Mouse (Mus musculus) retina, postnatal 7 days (tissue): ENCODE data around the gene Bcas3.
"Not testable (repeated sequence)": the region's sequence is repeated elsewhere in the genome, so short reads cannot be mapped to it uniquely, and the experiment has no call there.

Source experiments
- DNase-seq: peaks from one replicate; pipeline ENCODE4 v3.0.0-alpha.2; 2012; ENCODE audit warnings: low read depth, low spot score

Gene Bcas3

DNA sequence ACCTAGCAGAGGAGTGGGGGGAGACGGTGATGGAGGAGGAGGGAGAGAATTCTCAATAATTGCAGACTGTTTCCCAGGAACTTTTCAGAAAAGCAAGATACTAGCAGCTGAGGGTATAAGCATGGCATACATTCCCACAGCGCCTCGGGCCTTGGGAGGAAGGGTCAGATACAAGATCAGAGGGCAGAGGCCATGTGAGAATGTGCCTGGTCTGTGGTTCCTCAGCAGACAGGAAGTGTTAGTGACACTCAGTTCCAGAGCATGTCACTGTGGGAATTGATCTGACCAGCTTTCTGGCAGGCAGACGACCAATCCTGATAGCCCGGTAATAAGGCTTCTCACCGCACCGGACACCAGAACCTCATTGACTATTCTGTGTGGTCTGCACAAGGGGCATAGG is 357.2 kb downstream of the Bcas3 start:
- no peak for DNase-seq

DNA sequence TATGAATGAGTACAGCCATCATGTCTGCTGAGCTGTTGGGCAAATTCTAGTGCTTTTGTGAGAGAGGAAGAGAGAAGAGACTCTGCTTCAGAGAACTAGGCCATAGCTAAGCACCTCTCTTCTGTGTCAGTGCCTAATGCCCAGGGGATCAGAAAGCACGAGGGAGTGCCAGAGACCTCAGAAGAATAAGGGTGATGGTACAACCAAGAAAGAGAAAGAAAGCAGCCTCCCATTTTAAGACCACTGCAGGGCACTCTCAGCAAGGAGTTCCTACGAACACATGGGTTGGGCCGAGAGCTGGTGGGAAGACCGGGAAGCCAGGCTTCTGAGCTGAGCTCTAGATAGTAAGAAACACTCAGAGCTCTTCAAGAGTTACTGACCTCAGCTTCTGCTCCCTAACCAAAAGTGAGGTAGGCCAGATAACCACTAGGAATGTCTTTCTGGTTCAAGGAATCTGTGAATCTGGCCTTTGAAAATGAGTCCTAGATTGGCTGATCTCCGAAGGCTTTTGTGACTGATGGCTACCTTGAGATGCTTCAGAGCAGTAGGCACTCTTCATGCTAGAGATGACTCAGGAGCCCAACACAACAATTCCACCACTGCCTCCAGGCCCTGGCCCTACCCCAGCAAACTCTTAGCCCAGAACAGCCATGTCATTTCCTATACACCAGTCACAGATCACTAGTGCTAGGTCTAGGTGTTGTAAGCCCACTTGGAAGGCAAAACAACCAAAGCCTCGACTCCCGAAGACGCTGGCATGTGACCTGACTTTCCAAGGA is 359.2 kb downstream of the Bcas3 start:
- DNase-seq: no peak

DNA sequence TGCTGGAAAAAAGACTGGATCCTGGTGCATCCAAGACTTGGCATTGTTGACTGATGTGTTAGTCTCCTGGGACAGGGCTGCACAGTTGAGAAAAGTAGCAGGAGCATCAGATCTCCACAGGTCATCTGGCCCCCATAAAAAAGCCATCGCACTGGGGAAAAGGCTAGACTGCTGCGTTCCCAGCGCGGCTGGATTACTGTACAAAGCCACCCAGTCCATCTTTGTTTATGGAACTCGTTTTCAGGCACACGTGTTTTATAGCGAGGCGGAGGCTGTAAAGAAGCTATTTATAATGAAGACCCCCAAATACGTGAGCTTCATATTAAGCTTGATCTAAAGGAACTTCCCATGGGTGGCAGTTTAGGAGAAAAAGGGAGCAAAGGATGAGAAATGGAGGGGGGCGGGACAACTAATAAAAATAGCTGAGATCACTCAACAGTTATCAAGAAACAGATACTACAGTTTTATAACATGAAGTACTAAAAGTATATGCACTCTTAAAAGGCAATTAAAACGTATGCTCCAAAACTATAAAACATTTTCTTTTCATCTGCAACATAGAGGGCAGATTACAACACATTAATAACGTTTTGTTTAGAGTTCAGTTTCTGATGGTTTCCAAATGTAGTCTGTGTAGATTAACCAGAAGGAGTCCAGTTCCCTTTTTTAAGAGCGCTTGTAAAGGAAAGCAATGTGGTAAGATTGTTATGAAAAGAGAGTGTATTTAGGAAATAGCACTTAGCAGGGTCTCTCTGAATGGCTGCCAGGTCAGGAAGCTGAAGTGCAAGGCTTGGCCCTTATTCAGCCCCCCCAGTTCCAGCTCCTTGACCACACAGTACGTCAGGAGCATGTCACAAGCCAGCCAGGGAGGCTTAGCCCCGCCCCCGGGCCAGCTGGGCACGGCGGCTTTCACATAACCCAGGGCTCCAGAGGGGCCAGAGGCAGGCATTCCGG is 360.2 kb downstream of the Bcas3 start:
- no peak for DNase-seq

DNA sequence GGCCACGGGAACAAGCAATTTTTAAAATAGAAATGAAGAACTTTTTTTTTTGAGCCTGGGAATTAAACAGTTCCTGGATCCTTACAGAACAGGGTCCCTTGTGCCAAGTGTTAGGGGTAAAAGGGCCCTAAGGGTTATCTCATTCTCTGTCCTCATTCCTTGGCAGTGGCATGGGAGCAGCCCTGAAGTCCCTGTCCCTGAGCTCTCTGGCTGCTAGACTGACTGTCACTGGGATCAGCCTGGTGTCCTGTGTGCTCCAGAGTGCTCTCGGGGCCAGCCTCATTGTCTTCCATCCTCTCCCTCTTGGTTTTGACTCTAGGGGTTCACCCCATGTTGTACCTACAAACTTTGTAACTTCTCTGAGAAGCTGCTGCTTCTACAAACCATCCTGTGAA is 360.8 kb downstream of the Bcas3 start:
- no peak for DNase-seq

DNA sequence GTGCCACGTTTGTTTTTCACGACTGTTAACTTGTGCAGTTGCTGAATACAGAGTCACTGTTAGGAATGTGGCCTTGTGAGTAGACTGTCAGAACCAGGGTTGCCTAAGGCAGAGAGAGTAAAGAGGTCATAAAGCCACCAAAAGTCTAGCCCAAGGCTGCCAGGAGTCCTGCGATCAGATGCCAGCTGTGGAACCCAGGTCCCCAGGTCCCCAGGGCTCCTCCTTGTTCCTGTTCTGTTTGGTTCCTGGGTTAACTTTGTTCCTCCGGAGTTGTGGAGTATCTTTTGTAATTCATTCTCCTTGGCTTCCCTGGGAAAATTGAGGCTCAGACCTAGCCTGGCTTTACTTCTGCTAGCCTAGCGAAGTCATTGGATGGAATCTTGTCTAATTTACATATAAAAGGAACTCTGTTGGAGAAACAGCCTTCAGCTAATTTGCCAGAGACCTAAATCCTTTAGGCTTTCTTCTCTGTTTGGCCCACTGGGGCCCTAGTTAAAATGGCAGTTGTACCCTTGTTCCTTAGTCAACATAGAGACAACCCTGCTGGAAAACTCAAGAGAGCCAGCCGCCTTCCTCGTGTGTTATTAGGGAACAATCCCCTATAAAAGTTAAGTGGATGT is 361.5 kb downstream of the Bcas3 start:
- no peak for DNase-seq

DNA sequence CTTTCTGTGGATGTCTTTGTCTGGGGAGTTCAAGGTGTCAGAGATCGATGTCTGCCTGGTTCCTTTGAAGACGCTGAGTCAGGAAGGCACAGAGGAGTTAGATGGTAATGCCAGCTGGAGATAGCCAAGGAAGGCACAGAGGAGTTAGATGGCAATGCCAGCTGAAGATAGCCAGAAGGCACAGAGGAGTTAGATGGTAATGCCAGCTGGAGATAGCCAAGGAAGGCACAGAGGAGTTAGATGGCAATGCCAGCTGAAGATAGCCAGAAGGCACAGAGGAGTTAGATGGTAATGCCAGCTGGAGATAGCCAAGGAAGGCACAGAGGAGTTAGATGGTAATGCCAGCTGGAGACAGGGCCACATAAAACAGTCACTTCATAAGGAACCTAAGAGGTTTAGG is 363.8 kb downstream of the Bcas3 start:
- DNase-seq: not testable (repeated sequence)

DNA sequence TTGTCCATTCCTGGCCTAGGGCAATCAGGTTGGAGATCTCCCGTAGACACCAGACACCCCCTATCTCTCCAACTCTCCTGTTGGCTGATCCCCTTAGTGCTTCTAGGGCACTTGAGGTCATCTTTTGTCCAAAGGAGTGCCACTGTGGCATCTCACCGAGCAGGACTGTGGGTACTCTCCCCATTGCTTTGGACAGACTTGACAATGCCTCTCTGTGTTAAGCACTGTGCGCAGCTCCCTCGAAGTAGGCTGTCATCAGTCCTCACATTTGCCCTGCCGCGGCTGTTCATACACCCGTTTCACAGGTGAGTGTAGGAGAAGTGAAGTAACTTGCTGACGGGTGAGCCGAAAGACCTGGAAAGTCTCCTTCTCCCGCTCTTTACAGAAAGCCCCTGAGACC is 366.1 kb downstream of the Bcas3 start:
- no peak for DNase-seq

DNA sequence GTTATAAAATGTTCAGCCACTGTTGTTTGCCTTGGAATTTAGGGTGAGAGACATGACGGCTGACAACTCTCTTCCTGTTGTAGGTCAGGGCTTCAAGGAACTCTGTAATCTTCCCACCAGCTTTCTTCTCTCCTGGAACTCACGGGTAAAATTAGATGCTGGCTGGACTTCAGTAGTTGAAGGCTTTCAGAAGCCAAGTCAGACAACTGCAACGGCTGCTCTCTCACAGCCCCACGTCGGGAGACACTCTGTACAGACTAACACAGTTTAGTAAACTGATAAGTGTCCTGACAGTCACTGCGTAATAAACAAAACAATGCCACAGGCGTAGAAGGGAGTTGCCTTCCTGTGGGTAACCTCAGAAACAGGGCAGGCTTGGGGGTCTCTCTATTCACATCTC is 366.8 kb downstream of the Bcas3 start:
- DNase-seq: no peak

DNA sequence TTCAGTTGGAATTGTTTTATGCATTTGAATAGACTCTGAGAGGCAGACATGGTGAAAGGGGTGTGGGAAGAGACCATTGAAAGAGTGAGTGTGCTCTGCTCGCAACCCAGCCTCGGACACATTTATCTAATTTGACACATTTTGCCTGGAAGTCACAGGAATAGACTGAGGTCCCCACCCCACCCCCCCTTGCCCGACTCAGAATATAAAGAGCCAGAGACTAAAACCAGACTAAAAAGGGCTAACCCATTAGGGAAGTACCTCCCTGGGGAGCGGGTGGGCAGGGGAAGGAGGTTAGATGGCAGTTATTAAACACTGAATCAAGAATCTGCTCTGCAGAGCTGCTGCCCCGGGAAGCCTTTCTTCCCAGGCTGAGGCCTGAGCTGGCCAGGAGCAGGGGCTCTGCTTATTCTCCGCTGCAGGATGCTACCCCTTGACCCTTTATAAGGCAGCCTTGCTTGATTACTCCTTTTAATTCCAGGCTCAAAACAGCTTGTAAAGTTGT is 367.4 kb downstream of the Bcas3 start:
- no peak for DNase-seq

DNA sequence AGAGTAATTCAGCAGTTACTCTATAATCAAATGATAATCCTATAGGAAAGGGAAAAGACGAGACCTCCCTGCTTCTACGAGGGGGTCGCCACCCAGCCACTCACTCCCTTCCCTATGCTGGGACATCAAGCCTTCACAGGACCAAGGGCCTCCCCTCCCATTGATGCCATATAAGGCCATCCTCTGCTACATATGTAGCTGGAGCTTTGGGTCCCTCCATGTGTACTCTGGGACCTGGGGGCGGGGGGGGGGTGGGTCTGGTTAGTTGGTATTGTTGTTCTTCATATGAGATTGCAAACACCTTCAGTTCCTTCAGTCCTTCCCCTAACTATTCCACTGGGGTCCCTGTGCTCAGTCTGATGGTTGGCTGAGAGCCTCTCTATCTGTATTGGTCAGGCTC is 369.0 kb downstream of the Bcas3 start:
- no peak for DNase-seq

DNA sequence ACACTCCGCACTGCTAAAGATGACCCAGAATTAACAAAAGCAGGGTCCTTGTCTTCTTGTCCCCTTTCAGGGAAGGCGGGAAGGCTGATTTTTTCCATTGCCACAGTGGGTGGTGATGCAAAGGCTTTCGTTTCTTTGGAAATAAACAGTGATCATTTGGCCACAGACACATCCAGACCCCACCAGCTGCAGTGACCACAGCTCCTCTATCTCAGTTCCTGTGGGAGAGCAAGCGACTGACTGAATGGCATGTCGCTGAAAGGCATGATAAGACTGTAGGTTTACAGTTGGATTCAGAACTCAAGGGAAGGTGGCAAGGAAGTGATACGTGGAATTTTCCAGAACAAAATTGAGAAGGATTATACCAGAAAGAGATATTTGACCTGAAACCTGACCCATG is 371.2 kb downstream of the Bcas3 start:
- no peak for DNase-seq

DNA sequence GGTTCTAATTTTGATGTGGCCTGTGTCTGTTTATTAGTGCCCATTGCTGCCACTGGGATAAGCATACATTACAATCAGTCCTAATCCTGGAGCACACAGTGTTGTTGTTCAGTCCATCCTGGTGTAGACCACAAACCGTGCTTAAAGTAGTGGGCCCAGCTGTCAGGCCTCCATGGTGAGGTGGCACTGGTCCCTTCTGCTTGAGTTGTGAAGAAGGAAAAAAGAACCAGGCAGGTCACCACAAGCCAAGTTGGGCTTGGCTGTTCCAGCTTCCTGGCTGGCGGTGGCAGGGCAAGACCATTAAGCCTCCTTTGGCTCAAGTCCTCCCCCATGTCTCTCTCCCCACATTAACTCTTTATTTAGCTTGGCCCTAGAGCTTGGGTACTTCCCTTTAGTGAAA is 376.8 kb downstream of the Bcas3 start:
- no peak for DNase-seq

DNA sequence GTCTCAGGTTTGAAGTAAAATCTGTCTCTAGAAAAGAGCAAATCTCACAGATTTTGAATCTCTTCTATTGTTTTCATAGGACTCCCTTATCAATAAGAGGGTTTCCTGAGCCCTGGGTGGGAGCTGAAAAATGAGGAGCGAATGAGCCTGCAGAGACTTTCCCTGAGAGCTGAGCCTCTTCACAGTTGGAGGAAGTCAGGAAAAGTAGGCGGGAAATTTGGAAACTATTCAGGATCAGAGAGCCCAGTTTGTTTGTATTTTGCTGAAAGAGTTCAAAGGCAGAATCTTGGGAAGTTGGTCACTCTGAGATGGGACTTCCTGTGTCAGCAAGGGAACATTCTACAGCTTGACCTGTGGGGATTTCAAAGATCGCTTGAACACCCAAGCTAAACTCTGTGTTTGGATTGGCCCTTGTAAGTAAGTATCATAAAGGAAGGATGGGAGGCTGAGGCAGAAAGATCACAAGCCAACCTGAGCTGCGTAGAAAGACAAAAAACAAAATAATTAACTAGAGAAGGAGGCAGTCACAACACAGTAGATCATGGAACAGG is 379.6 kb downstream of the Bcas3 start:
- no peak for DNase-seq

DNA sequence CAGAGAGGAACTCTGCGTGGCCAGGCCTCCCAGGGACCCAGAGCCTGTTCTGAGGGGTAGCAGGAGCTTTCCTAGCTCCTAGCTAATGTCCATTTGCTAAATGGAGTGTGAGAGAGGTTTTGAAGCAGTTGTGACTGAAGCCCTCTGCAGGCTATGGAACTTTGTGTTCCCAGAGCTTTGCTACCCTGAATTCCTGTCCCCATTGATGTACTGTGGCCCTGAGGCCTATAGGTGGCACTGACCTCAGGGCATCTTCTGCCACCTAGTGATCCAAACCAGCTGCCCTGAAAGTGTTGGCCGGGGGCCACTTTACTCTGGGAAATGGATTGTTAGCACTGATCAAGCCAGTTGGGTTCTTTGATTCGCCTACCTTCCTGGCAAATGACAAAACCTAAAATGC is 380.6 kb downstream of the Bcas3 start:
- no peak for DNase-seq

DNA sequence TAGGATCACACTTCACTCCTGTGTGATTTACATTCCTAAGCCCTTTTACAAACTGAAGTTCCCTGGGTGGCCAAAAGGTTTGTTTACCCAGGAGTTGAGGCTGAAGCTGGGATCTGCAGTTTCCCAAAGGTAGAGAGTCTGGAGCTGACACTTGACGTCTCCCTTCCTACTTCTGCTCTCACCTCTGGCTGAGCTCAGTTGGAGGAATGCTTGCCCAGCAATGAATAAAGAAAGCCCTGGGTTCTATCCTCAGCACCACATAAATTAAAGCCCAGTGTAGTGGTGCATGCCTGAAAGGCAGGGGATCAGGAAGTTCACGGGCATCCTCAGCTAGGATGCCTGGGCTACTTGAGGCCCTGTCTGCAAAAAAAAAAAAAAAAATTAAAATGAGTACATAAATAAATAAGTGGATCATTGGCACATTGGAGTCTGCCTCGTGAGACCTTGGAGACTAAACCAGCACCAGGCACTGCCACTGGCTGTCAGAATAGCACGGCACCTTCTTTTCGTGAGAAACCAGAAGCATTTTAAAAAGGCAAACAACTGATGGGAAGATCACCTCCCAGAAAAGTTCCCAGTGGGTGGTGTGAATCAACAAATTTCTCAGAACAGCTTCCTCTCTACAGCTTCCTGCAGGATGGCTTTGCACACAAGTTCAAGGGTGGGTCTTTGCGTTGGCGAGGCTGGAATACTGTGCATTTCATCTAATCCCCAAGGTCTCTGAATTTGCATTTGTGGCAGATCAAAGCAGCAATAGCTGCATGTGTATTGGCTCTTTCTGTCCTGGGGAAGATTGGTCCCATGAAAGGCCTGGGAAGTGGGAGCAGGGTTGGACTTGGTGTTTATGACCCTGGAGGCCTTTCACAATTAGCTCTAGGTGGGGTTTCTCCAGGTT is 381.6 kb downstream of the Bcas3 start:
- DNase-seq: no peak

DNA sequence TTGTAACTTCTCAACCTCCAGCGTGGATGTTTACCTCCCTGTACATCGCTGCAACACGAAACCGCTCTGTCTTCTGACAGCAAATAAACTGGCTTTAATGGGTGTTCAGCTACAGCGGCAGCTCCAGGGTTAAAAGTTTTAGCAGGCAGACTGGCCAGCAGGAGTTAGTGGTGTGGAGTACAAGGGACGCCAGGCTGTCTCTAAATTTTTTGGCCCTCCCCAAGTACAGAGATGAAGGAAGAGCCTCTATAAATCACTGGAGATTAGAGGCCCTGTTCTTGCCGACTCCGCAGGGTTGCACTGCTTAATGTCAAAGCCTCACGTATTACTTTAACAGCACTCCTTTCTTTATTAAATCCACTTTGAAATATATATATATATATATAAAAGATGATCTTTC is 384.3 kb downstream of the Bcas3 start:
- no peak for DNase-seq

DNA sequence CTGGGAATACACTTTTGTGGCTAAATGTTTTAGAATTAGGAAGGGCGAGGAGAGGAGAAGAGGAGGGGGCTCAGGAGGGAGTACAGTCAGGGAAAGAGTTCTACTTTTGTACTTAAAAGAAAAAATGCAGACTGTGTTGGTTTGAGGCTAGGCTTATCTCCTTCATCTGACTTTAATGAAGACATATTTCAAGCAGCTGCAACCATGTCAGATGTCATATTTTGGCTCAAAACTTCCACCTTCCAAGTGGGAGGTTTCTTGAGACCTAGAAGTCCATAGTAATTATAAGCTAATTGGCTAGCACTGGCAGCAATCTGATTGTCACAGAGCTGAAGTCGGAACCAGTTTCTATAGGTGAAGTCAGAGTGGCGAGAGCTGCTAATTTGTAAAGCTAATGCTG is 384.9 kb downstream of the Bcas3 start:
- no peak for DNase-seq

DNA sequence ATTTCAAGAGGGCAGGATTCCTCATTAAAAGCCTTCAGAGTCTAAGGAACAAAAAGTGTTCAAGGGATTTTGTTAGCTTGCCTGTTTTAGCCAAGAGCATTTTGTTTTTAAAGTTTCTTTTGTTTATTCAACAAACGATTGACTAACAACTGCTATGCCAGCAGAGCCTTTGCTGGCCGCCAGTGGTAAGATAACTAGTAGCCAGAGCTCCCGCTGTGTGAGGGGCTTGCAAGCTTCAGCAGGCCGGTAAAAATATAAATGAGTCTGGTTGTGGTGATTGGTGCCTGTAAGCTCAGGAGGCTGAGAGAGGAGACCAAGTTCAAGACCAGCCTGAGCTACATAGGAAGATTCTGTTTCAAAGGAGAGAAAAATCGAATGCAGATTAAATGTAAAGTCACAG is 385.6 kb downstream of the Bcas3 start:
- DNase-seq: no peak

DNA sequence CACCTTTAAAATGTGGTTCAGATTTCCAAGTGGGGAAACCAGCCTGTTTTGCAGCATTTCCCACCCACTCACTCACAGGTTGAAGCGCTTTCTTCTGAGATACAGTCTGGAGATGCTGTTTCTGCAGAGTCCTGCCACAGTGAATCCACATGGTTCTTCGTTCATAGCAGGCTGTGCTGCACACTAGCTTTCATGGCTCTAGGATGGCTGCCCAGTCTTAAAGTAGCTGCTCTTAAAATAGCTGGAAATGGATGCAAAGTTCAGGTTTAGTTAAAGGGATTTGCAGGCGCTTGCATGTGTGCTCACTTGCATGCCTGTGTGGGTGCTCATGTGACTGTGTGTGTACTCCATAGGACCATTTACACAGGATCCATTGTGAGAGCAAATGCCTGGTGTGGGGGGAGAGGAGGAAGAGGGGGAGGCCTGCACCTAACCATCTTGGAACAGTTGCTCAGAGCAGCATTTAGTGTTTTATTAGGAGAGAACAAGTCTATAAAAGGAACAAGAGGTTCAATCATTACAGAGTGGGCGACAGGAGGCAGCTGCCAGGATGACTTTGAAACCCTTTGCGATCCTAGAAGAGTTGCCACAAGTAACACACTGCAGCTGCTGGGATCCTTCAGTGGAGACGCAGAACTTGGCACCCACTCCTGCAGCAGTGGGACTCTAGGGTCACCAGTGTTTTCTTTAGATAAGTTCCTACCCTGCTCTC is 386.5 kb downstream of the Bcas3 start:
- no peak for DNase-seq

DNA sequence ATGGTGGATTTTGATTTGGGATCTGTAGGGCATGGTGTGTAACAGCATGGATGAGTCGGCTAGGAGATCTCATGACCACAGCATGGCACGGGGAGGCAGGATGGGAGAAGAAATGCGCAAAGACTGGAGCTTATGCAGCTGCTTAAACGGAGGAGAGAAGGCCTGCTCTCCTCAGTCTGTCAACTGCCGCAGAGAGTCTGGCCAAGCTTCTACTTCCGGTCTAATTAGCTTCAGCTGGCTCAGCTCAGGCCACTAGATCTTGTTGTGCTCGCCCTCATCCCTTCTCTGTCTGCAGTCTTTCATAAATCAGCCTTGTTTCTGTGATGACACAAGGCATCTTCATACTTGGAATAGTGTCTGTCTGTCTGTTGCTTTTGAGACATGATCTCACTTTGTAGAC is 393.4 kb downstream of the Bcas3 start:
- no peak for DNase-seq
